Mouse (Mus musculus) left cerebral cortex, postnatal 4 days (tissue): ENCODE data around the gene Il1rap. TPM values are rescaled to one million over a fixed set of nuclear protein-coding genes. Genes with fewer than 3 reads are reported as not detected.
A peak's percentile ranks its signal among the peaks of the same experiment; 100 is the strongest.

Source experiments
- DNase-seq: peaks from one replicate; pipeline ENCODE4 v3.0.0-alpha.2; 2022
- intact Hi-C: fragments of 180-260 bp; cut with DNase I; formaldehyde crosslinking; loops from one replicate; pipeline ENCODE4 v1.15.1; 2025
- total RNA-seq, 2 experiments: library from RNA; stranded (reverse); gene quantifications; 2 replicates each; pipeline ENCODE4 v1.2.3; 2021

The Il1rap gene
- total RNA-seq, 2 experiments from 2014 or later, result 13.8 to 14.7 TPM

DNA sequence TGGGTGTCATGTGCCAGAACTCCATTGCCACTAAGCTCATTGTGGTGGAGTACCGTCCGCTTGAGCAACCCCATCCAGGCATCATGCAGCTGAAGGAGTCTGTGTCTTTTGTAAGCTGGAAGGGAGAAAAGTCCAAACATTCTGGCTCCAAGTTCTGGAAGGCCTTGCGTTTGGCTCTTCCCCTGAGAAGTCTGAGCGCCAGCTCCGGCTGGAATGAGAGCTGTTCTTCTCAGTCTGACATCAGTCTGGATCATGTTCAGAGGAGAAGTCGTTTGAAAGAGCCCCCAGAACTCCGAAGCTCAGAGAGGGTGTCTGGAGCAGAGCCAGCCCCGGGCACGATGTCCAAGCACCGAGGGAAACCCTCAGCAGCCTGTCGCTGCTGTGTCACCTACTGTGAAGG, 141.0 kb downstream of the Il1rap start:
- peak; percentile 76 for DNase-seq
- intact Hi-C loops, result no loop called here

DNA sequence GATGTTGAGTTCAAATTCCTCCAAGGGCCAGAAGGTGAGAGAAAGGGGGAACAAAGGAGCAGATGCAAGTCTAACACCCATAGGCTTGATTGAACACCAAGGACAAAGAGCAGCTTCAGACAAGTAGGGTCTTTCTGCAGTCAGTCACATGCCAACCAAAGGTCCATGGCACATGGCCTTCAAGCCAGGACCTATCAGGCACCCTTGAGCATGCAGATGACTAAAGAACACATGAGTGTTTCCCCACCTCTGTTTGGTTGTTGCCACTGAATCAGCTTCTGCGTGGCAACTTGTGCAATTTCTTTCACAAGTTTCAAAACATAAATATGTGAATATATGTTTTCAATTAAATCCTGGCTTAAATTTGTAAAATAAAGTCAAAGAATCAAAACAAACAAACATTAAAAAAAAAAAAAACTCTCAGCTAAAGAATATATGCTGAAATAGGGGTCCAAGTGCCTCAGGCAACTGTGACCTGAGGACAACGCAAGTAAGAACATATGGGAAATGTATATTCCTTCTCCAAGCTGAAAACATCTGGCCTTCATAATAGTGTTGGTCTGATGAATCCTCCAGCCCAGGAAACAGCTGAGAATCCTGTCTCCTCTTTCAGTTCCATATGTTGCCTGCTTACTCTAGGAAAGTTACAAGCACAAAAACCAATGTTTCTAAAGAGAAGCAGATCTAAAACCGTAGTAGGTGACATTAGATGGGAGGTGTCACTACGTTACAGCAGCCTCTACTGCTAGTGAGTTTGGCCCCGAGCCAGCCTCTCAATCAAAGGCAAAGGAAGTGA, 142.6 kb downstream of the Il1rap start:
- DNase-seq, result no peak
- intact Hi-C loops, result no loop called here

DNA sequence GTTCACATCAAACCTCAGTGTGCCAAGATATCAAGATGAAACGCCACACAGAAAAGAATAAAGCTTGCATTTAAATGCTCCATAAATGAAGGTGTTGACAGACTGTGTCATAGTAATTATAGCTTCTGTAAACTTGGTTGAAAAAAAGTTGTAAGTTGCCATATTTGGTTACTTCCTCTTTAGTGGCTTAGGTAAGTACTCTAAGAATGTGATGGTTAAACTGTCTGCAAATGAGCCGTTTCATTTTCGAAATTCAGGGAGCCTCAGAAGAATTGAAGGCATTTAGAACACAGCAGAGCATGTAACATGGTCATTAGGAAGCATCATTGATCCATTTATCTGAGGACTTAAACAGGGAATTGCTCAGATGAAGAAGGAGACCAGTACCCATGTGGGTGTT, 146.6 kb downstream of the Il1rap start:
- no peak for DNase-seq
- intact Hi-C loops, result no loop called here

DNA sequence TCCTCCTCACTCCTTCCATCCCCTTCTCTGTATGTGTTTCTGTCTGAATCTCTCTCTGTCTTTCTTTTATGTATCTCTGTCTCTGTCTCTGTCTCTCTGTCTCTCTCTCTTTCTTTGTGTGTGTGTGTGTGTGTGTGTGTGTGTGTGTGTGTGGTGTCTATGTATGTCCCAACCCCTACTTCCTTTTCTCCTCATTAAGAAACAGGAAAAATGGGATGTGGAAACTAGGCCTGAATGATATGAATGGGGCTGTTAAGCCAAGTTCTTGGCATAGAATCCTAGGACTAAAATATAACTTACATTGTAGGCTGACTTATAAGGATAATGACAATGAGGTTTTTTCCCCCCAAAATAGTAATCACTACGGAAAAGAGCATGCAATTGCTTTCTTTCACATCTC, 149.4 kb downstream of the Il1rap start:
- DNase-seq, result no peak
- intact Hi-C loops, result no loop called here

DNA sequence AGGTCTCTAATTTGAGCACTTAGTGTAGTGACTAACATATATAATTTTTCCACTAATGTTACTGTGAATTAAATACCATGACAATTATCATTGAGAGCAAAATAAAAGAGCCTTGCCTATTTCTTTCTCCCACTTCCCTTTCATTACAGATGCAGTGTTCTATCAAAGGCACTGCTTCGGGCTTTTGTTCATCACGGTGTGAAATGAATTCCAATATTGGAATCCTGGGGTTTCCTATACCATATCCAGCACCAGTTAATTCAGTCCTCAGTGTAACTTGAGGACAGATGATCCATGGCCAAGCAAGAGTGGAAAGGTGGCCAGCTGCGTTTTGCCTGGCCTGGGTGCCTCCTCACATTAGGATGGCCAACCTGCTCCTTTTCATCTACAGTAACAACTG, 151.1 kb downstream of the Il1rap start:
- intact Hi-C loops, result no loop called here
- no peak for DNase-seq

DNA sequence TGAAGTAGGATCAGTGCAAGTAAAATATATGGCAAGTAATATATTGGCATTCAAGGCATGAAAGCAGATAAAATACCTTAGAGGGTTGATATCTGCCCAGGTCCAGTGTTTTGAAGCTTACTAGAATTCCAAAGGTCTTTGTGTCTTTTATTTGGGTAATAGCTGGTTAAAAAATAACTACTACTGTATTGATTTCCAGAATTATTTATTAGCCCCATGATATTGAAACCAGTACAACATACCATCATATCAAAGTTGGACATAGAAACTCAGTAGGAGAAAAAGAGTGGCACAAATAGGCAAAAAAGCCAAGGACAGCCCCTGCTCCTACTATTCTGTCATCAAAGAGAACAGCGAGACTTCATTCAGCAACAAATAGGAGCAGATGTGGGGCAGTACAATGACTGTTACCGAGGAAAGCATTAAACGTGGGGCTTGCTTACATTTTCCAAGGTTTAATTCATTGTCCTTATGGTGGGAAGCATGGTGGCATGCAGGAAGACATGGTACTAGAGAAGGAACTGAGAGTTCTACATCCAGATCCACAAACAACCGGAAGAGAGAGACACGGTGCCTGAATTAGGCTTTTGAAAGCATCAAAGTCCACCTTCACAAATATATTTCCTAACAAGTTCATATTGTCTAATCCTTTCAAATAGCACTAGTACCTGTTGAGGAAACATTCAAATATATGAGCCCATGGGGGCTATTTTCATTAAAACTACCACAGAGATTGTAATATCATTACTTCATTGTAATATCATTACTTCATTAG, 174.1 kb downstream of the Il1rap start:
- intact Hi-C loops, result no loop called here
- DNase-seq, result no peak

DNA sequence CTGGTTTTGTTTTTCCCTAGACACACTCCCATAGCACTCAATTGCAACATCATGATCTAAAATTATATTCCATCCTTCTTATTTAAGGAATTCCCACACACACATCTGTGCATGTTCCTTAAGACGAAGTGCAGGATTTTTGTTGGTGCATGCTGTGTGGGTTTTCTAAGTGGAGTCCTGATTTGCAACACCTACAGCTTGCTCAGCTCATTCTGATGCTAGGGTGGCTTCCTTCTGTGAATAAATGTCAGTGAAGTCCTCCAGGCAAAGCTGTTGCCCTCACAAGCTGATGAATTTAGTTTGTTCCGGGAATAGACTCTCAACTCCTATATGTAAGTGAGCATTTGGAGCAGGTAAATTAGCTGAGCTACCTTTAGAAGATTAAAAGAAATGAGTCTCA, 194.5 kb downstream of the Il1rap start:
- intact Hi-C loops, result no loop called here

DNA sequence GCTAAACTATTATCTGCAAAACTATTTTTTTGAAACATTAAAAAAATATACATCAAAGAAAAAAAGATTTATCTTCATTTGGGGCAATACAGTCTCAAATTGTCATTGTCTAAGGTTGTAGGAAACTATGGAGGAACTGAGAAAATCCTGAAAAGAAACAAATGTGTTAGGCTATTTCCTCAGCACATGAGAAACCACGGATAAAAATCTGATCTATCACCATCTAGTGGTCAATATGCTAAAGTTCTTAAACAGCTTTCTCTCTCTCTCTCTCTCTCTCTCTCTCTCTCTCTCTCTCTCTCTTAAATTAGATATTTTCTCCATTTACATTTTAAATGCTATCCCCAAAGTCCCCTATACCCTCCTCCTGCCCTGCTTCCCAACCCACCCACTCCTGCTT, 195.6 kb downstream of the Il1rap start:
- no peak for DNase-seq
- intact Hi-C loops, result no loop called here

More for the DNA sequence above, 194.5 kb downstream of the Il1rap start:
- DNase-seq, result no peak

Other genes with a start within 250 kb of the Il1rap start
- 1 to 10 TPM; 2.3 to 2.4 TPM for gene Cldn1, start 209.9 kb upstream of the Il1rap start, total RNA-seq
- not detected for gene Cldn16, start 118.6 kb upstream of the Il1rap start, total RNA-seq
- not detected for gene Tmem207, start 54.9 kb upstream of the Il1rap start, total RNA-seq